Mouse (Mus musculus) embryonic facial prominence, embryonic 11.5 days (tissue): ENCODE data around the gene Rgl1. TPM values are rescaled to one million over a fixed set of nuclear protein-coding genes. Genes with fewer than 3 reads are reported as not detected.

ENCODE experiments used
- ATAC-seq: fragments of 200-750 bp; cut with Nextera tagmentation; replicated peaks from 2 replicates; pipeline ENCODE4 v1.8.0; 2017; ENCODE audit warnings: low read depth; ENCODE audit not compliant: insufficient number of reproducible peaks, low FRiP score, low TSS enrichment
- DNase-seq: peaks from one replicate; pipeline ENCODE4 v3.0.0-alpha.2; 2015; ENCODE audit warnings: low spot score
- H3K27ac ChIP-seq: fragments of 300-500 bp; sonication (generic); replicated peaks from 2 replicates; pipeline ENCODE4 v1.5.1; 2014; ENCODE audit warnings: mild to moderate bottlenecking, low read depth, low read length, control low read depth
- H3K27me3 ChIP-seq: fragments of 300-500 bp; sonication (generic); 2 replicates; pipeline ENCODE4 v1.6.1; 2014; ENCODE audit warnings: mild to moderate bottlenecking, low read length, moderate library complexity, mixed read lengths; ENCODE audit not compliant: control insufficient read depth, insufficient read depth
- H3K36me3 ChIP-seq: fragments of 300-500 bp; sonication (generic); replicated peaks from 2 replicates; pipeline ENCODE4 v1.6.1; 2014; ENCODE audit warnings: low read depth, mild to moderate bottlenecking, low read length, moderate library complexity, mixed read lengths; ENCODE audit not compliant: control insufficient read depth, insufficient read depth
- H3K4me1 ChIP-seq: fragments of 300-500 bp; sonication (generic); 2 replicates; pipeline ENCODE4 v1.6.1; 2014; ENCODE audit warnings: low read length, mixed read lengths; ENCODE audit not compliant: control insufficient read depth, insufficient read depth
- H3K4me2 ChIP-seq: fragments of 300-500 bp; sonication (generic); 2 replicates; pipeline ENCODE4 v1.6.1; 2014; ENCODE audit warnings: low read depth, mild to moderate bottlenecking, control low read depth, low read length, moderate library complexity
- H3K4me3 ChIP-seq: fragments of 300-500 bp; sonication (generic); 2 replicates; pipeline ENCODE4 v1.5.1; 2014; ENCODE audit warnings: low read depth, low read length, control low read depth
- H3K9ac ChIP-seq: fragments of 300-500 bp; sonication (generic); replicated peaks from 2 replicates; pipeline ENCODE4 v1.6.1; 2014; ENCODE audit warnings: mild to moderate bottlenecking, control low read depth, low read length
- H3K9me3 ChIP-seq: fragments of 300-500 bp; sonication (generic); replicated peaks from 2 replicates; pipeline ENCODE4 v1.6.1; 2016; ENCODE audit warnings: mild to moderate bottlenecking, low read length, inconsistent platforms, mixed read lengths; ENCODE audit not compliant: control insufficient read depth
- WGBS: fragments of 180-500 bp; shearing (Covaris S2); extraction: QIAGEN DNeasy Blood & Tissue Kit; methylation state at CpG from one replicate; pipeline ENCODE4 v1.1.7; 2014; 5-methylcytosine and 5-hydroxymethylcytosine counted together
- polyA plus RNA-seq: library from polyadenylated mRNA; unstranded; fragments of >200 nt; fragmentation: Nextera tagmentation; extraction: Ambion mirVana; gene quantifications from 2 replicates; pipeline ENCODE4 v1.2.1, GENCODE M21; 2014

Rgl1 gene
- polyA plus RNA-seq, 1 experiment from 2014 or later, result 26.0 TPM

DNA sequence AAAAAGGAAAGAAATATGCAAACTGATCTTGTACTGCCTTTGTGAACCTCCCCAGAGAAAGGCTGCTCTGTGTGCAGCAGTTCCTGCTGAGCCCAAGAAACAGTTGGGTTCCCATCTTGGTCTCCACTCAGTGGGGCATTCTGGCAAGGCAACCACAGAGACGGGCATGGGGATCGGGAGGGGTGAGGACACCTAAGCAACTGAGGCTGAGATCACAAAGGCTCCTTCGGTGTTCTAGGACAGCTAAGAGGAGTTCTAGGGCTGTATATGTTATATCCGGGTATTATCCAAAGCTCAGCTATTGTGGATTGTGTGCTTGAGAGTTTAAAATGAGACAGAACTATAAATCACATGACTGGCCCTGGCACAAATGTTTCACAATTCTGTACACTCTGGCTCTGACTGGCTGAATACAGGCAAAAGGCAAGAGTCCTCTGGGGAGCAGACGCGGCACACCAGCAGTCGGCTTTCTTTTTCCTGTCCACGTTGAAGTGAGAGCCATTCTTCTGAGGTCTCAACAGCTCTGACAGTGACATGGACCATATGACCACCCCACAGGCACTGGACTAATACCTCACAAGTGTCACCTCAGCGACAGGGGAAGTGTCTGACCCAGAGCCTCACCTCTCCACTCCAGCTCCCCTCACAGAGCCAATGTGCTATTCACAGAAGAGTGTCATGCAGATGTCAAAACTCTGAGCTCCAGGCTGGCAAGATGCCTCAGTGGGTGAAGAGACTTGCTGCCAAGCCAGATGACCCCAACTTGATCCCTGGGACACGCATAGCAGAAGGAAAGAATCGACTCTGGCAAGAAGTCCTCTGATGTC, 83.6 kb downstream of the Rgl1 start:
- DNase-seq (no peak), ATAC-seq (no peak)
- Histone ChIP-seq H3K4me3 (no peak overlapping the region), H3K4me1 (0 out of 2 replicates have a peak, but pooled peaks cover 4% of the 10 kb centered on the region), H3K27me3 (no peaks in the 10 kb centered on the region), H3K9me3 (no peaks in the 10 kb centered on the region), H3K27ac (no peak overlapping the region), H3K9ac (no peak overlapping the region), H3K36me3 (no peaks in the 10 kb centered on the region), H3K4me2 (no peak overlapping the region)
- 71% methylated on average over 11 of the region's 11 CpGs for WGBS

DNA sequence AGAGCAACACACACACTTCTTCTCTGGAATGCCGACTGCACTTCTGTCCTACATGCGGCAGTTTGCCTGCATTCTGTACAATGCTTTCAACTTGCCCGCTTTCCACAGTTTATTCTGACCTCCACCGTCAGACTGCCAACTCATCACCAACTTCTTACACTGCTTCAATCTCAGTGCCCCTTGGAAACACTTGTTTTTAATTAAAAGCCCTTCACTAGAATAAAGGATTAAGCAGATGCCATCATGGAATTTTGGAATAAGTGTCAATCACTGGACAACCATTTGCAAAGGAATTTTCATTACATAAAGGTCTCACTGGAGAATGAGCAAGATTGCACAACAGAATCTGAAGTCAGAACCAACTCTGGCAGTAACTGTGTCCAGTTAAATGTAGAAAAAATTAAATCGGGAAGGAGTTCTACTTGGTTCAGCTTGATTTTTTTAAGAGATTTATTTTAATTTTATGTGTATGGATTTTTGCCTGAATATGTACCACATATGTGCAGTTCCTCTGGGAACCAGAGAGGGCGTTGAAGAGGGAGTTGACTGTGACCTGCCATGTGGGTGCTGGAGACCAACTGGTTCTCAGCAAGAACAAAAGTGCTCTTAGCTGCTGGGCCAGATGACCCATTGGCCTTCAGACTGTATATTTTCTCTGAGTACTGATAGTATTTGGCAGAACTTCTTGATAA, 84.3 kb downstream of the Rgl1 start:
- WGBS, result 69% methylated on average over 6 of the region's 6 CpGs
- ATAC-seq (no peak), DNase-seq (no peak)
- Histone ChIP-seq H3K36me3 (no peaks in the 10 kb centered on the region), H3K9me3 (no peaks in the 10 kb centered on the region), H3K9ac (no peak overlapping the region), H3K4me3 (no peak overlapping the region), H3K27ac (no peak overlapping the region), H3K4me2 (no peak overlapping the region), H3K4me1 (no peaks in the 10 kb centered on the region), H3K27me3 (no peaks in the 10 kb centered on the region)

DNA sequence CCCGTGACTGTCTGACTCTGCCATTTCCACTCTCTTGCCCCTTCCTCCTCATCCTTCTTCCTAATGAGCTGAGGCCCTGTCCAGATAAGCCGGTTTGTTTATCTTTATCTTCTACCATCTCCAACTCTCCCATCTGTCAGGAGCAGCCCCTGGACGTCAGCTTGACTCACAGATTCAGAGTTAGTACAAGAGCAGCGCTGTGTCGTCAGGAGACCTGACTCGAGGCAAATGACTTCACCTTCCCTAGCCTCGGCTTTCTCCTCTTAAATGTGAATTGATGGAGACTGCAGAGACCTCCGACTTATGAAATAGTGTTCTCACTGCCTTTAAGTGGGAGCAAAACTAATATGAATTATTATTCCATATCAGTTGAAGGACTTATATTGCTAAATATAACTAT, 85.0 kb downstream of the Rgl1 start:
- Histone ChIP-seq H3K4me2 (no peak overlapping the region), H3K4me1 (no peaks in the 10 kb centered on the region), H3K27me3 (no peaks in the 10 kb centered on the region), H3K4me3 (no peak overlapping the region), H3K27ac (no peak overlapping the region), H3K36me3 (no peaks in the 10 kb centered on the region), H3K9me3 (no peaks in the 10 kb centered on the region), H3K9ac (no peak overlapping the region)
- ATAC-seq (no peak), DNase-seq (no peak)
- 65% methylated on average over 8 of the region's 8 CpGs for WGBS

DNA sequence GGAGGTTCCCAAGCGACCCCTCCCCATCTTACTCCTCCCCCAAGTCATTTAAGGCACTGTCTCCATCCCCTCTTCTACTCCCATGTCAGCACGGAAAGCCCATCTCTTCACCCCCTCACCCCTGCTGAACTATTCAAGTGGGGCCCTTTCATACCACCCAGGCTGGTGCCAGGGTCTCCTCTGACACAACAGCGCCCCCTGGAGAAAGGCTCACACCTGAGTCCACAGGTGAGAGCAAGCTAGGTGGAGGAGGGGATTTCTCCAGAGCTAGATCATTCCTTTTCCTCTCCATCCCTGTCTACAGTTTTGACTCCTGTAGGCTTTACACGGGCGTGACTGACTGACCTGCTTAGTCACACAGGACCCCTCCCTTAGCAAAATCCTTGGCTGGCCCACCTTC, 87.7 kb downstream of the Rgl1 start:
- 42% methylated on average over 5 of the region's 5 CpGs for whole genome bisulfite sequencing
- no peak for ATAC-seq
- H3K9ac ChIP-seq, result no peak overlapping the region

DNA sequence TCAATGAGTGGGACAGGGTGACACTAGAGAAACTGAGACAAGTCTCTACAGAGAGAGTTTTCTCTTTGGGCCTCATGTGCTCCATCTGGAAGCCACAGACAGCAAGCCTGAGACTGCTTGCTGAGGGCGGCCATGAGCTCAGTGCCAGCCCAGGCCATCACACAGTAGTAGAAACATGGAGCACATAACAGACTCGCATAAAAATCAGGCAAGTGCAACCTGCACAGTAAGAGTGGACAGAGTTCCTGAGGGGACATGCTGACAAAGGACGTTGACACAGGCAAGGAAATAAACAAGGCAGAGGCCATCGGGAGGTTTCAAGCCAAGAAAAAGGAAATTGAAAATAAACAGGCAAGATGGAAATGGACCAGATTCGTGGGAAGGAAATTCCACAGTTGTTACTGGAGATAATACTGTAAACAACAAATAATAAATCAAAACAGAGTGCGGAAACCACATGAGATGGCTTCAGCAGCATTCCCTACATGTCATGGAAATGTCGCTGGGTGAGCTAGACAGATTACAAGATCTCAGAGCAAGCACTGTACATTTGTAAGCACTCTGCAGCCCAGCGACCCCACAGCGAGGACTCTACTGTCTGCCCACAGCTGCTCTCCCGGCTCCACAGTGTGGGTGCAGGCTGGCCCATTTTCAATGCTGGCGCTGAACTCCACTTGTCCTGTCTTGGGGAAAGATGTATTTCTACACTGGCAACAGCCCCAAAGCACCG, 88.5 kb downstream of the Rgl1 start:
- ATAC-seq (no peak), DNase-seq (no peak)
- Histone ChIP-seq H3K27me3 (no peaks in the 10 kb centered on the region), H3K4me2 (no peak overlapping the region), H3K27ac (no peak overlapping the region), H3K9me3 (no peaks in the 10 kb centered on the region), H3K36me3 (no peaks in the 10 kb centered on the region), H3K4me1 (no peaks in the 10 kb centered on the region), H3K4me3 (no peak overlapping the region), H3K9ac (no peak overlapping the region)
- 75% methylated on average over 12 of the region's 12 CpGs for WGBS

More for the DNA sequence above, 87.7 kb downstream of the Rgl1 start:
- H3K9me3 ChIP-seq, result no peaks in the 10 kb centered on the region
- no peak overlapping the region for H3K4me3 ChIP-seq
- H3K4me2 ChIP-seq, result no peak overlapping the region
- H3K27me3 ChIP-seq, result no peaks in the 10 kb centered on the region
- no peak for DNase-seq
- H3K36me3 ChIP-seq, result no peaks in the 10 kb centered on the region
- H3K27ac ChIP-seq, result no peak overlapping the region
- H3K4me1 ChIP-seq, result no peaks in the 10 kb centered on the region

DNA sequence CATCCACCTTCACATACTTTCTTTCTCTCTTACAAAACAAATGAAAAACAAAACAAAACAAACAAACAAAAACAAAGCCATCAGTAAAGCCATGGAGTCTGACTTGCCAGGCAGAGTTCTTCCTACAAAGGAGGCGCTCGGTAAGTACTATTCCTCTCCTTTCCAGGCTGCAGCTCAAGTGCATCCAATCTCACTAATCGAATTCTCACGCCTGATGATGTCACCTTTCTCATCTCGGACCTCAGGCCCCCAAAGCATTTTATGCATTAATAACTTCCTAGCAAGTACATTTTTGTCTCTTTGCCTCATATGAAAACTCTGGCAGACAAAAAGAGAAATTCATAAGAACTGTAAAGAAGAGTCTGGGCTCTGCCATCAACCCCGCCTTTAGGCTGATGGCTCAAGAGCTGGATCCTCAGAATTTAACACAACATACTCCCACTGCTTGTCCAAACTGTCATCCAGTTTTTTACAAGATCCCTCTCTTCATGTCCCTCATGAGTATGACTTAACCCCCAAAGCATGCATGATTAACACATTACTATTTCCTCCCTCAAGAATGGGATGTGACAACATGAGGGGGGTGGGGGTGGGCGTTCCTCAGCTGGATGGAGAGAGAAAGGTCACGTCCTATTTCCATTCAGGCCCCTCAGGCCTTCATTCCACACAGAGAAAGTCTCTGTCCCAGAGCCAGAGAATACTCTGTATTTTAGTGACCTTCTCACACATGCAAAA, 96.5 kb downstream of the Rgl1 start:
- H3K4me2 ChIP-seq, result no peak overlapping the region
- peak; percentile 18 for DNase-seq
- no peaks in the 10 kb centered on the region for H3K27me3 ChIP-seq
- H3K36me3 ChIP-seq, result no peaks in the 10 kb centered on the region
- H3K4me3 ChIP-seq, result no peak overlapping the region
- no peaks in the 10 kb centered on the region for H3K4me1 ChIP-seq
- H3K27ac ChIP-seq, result no peak overlapping the region
- H3K9ac ChIP-seq, result no peak overlapping the region
- ATAC-seq, result no peak
- WGBS, result 46% methylated on average over 8 of the region's 8 CpGs
- H3K9me3 ChIP-seq, result no peaks in the 10 kb centered on the region

DNA sequence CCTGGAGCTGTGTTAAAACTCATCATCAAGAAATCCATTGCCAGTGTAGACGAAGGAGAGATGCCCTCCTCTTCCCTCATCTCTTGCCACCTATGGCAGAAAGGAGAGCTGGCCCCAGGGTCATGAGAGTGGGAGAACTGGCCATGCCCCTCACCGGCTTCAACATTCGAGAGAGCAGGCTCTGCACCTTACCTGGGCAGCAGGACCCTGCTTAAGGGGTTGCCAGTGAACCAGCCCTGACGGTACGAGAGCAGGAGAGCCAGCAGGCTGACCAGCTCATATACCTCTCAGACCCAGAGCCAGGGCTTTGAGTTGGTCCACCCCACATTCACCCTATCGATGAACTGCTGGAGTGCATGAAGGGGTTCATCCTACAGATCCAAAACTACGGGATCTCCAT, 105.7 kb downstream of the Rgl1 start:
- H3K27ac ChIP-seq, result no peak overlapping the region
- H3K4me1 ChIP-seq, result no peaks in the 10 kb centered on the region
- H3K9me3 ChIP-seq, result no peaks in the 10 kb centered on the region
- H3K9ac ChIP-seq, result no peak overlapping the region
- H3K27me3 ChIP-seq, result no peaks in the 10 kb centered on the region
- H3K36me3 ChIP-seq, result no peaks in the 10 kb centered on the region
- 90% methylated on average over 7 of the region's 7 CpGs for WGBS
- no peak for ATAC-seq
- H3K4me3 ChIP-seq, result no peak overlapping the region
- DNase-seq, result no peak
- H3K4me2 ChIP-seq, result no peak overlapping the region
